Mouse (Mus musculus): Measurements from ENCODE around the gene Gm49380.

DNA sequence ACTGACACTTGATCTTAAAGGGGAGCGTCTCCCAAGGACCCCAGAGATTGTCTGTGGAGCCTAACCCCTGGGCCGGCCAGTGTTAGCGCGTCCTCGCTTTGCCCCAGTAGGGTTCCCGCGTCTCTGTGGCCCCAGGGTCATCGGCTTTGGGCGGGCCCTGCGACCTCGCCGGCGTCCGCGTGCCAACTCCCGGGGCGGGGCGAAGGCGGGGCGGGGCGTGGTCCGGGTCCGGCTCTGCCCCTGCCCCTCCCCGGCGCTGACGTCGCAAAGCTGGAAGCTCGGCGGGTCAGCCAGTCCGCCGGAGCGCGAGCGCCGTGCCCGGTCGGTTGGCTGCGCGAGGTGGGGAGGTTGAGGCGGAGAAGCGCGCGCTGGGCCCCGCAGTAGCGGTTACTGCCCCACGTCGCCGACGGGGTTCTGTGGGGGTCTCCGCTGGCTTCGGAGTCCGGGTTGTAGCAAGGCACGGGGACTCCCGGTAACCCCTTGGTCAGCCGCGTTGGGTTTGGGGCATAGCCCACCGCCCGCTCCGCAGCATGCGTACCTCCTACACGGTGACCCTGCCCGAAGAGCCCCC is 28.6 kb downstream of the Gm49380 start:
- TF ChIP-seq CTCF (IDR thresholded peaks at IDR 0.05), result no peak
- TF ChIP-seq EP300 (IDR thresholded peaks at IDR 0.05), result no peak

Data from lung, postnatal 0 days (tissue).